Mouse (Mus musculus) hindbrain, postnatal 0 days (tissue): ENCODE measurements at regions not wholly inside any gene's neighbourhood (a gene's known extent, or its start where the extent isn't known, plus 50 kb on each side); places are given as distances from the start of the nearest gene placed in this dataset.

Experiments
- ATAC-seq: fragments of 200-750 bp; cut with Nextera tagmentation; 2 replicates; pipeline ENCODE4 v1.8.0; 2017; ENCODE audit warnings: mild to moderate bottlenecking, moderate TSS enrichment, moderate library complexity
- DNase-seq: peaks from one replicate; pipeline ENCODE4 v3.0.0-alpha.2; 2015; ENCODE audit warnings: low spot score
- H3K27ac ChIP-seq: fragments of 300-500 bp; sonication (generic); 2 replicates; pipeline ENCODE4 v1.5.1; 2014; ENCODE audit warnings: mild to moderate bottlenecking
- H3K27me3 ChIP-seq: fragments of 300-500 bp; sonication (generic); 2 replicates; pipeline ENCODE4 v1.6.1; 2014; ENCODE audit warnings: low read length, mixed read lengths; ENCODE audit not compliant: insufficient read depth
- H3K36me3 ChIP-seq: fragments of 300-500 bp; sonication (generic); 2 replicates; pipeline ENCODE4 v1.6.1; 2014; ENCODE audit warnings: low read length, mixed read lengths; ENCODE audit not compliant: insufficient read depth
- H3K4me1 ChIP-seq: fragments of 300-500 bp; sonication (generic); 2 replicates; pipeline ENCODE4 v1.6.1; 2014; ENCODE audit warnings: antibody characterized with exemption, low read length, mixed read lengths; ENCODE audit not compliant: insufficient read depth
- H3K4me2 ChIP-seq: fragments of 300-500 bp; sonication (generic); 2 replicates; pipeline ENCODE4 v1.6.1; 2014; ENCODE audit warnings: low read depth, mild to moderate bottlenecking, low read length, moderate library complexity, mixed read lengths
- H3K4me3 ChIP-seq: fragments of 300-500 bp; sonication (generic); 2 replicates; pipeline ENCODE4 v1.5.1; 2014; ENCODE audit warnings: low read length
- H3K9ac ChIP-seq: fragments of 300-500 bp; sonication (generic); replicated peaks from 2 replicates; pipeline ENCODE4 v1.6.1; 2014; ENCODE audit warnings: mild to moderate bottlenecking, low read length, moderate library complexity, mixed read lengths
- H3K9me3 ChIP-seq: fragments of 300-500 bp; sonication (generic); 2 replicates; pipeline ENCODE4 v1.6.1; 2016; ENCODE audit warnings: low read length, mixed read lengths
- CTCF ChIP-seq: IDR thresholded peaks from 2 replicates; pipeline ENCODE4 v1.5.1; 2016; ENCODE audit warnings: antibody characterized with exemption, control low read depth, low read depth
- WGBS: fragments of 180-500 bp; shearing (Covaris S2); extraction: QIAGEN DNeasy Blood & Tissue Kit; methylation state at CpG from one replicate; pipeline ENCODE4 v1.1.7; 2014; 5-methylcytosine and 5-hydroxymethylcytosine counted together

GRCm38 (mm10) chr13:71330321-71330720, 488.7 kb upstream of the Adamts16 start:
- no peak for DNase-seq
- Histone ChIP-seq H3K4me1 (no peaks in the 10 kb centered on the region), H3K9me3 (no peaks in the 10 kb centered on the region), H3K27ac (no peak overlapping the region), H3K4me3 (no peak overlapping the region), H3K9ac (no peak overlapping the region), H3K27me3 (no peaks in the 10 kb centered on the region), H3K36me3 (no peaks in the 10 kb centered on the region), H3K4me2 (no peak overlapping the region)
- WGBS, result 34% methylated on average over 6 of the region's 6 CpGs
- no peak for ATAC-seq
- TF ChIP-seq CTCF, result no peak

GRCm38 (mm10) chr13:71327802-71328753, 486.5 kb upstream of the Adamts16 start:
- no peak overlapping the region for H3K4me3 ChIP-seq
- no peaks in the 10 kb centered on the region for H3K36me3 ChIP-seq
- H3K27ac ChIP-seq, result no peak overlapping the region
- H3K9me3 ChIP-seq, result no peaks in the 10 kb centered on the region
- no peak overlapping the region for H3K4me2 ChIP-seq
- no peak for ATAC-seq
- H3K9ac ChIP-seq, result no peak overlapping the region
- no peak for DNase-seq
- no peaks in the 10 kb centered on the region for H3K27me3 ChIP-seq
- 77% methylated on average over 4 of the region's 4 CpGs for whole genome bisulfite sequencing
- TF ChIP-seq CTCF, result no peak
- H3K4me1 ChIP-seq, result no peaks in the 10 kb centered on the region

DNA sequence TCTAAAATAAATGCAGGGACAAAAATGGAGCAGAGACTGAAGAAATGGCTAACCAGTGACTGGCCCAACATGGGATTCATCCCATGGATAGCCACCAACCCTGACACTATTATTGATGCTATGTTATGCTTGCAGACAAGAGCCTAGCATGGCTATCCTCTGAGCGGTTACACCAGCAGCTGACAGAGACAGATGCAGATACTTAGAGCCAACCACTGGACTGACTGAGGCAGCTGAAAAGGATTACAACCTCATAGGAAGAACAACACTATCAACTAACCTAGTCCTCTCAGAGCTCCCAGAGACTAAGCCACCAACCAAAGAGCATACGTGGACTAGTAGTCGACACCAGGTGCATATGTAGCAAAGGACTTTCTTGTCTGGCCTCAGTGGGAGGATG, 478.9 kb upstream of the Adamts16 start:
- H3K9ac ChIP-seq, result no peak overlapping the region
- ATAC-seq (no peak), DNase-seq (no peak)
- WGBS, result 89% methylated on average over 3 of the region's 3 CpGs
- no peaks in the 10 kb centered on the region for H3K9me3 ChIP-seq
- H3K4me2 ChIP-seq, result no peak overlapping the region
- TF ChIP-seq CTCF, result no peak
- no peaks in the 10 kb centered on the region for H3K27me3 ChIP-seq
- H3K4me3 ChIP-seq, result no peak overlapping the region
- H3K27ac ChIP-seq, result no peak overlapping the region
- H3K4me1 ChIP-seq, result no peaks in the 10 kb centered on the region
- H3K36me3 ChIP-seq, result no peaks in the 10 kb centered on the region

DNA sequence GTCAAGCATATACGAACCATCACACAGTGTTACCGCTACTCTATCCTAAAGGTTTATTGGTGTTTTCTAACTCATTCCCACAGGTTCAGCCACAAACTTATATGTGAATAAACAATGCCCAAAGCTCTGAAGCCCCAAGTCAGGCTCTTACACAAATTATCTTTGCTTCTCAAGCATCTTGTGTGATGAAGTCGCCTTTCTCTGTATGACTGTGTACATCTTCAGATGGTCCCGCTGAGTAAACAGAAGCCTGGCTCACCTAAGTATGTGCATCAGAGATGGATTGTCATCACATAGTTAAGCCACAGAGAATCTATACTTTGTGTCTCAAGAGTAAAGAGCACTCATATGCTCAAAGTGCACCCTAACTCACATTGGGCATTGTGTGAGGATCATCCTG, 462.3 kb upstream of the Adamts16 start:
- WGBS, result 93% methylated on average over 4 of the region's 4 CpGs
- no peak overlapping the region for H3K27ac ChIP-seq
- H3K27me3 ChIP-seq, result no peaks in the 10 kb centered on the region

DNA sequence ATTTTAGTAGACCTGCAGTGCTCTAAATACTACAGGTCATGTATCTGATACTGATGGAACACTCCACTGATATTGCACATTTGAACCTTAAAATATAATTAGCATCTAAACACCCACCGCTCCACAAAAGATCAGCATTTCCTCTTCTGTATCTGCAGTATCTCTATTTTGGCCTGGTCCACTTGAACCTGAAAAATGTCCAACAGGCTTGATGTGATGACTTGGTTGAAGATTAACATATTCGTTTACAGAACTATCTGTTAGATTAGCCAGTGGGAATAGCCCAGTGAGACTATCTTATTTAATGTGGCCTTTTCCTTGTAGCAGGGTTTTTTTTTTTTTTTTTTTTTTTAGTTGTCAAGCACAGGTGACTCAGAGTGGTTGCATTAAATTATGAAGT, 434.4 kb upstream of the Adamts16 start:
- H3K9ac ChIP-seq, result no peak overlapping the region
- H3K27ac ChIP-seq, result no peak overlapping the region
- H3K4me2 ChIP-seq, result no peak overlapping the region
- no peaks in the 10 kb centered on the region for H3K4me1 ChIP-seq
- 91% methylated on average over 2 of the region's 2 CpGs for WGBS
- no peaks in the 10 kb centered on the region for H3K36me3 ChIP-seq
- no peak overlapping the region for H3K4me3 ChIP-seq
- no peaks in the 10 kb centered on the region for H3K27me3 ChIP-seq
- no peaks in the 10 kb centered on the region for H3K9me3 ChIP-seq
- DNase-seq, result no peak
- ATAC-seq, result no peak
- TF ChIP-seq CTCF, result no peak

More for the DNA sequence above, 462.3 kb upstream of the Adamts16 start:
- Histone ChIP-seq H3K9me3 (no peaks in the 10 kb centered on the region), H3K4me1 (no peaks in the 10 kb centered on the region), H3K4me3 (no peak overlapping the region), H3K36me3 (no peaks in the 10 kb centered on the region), H3K9ac (no peak overlapping the region), H3K4me2 (no peak overlapping the region)
- DNase-seq, result no peak
- TF ChIP-seq CTCF, result no peak
- ATAC-seq, result no peak

DNA sequence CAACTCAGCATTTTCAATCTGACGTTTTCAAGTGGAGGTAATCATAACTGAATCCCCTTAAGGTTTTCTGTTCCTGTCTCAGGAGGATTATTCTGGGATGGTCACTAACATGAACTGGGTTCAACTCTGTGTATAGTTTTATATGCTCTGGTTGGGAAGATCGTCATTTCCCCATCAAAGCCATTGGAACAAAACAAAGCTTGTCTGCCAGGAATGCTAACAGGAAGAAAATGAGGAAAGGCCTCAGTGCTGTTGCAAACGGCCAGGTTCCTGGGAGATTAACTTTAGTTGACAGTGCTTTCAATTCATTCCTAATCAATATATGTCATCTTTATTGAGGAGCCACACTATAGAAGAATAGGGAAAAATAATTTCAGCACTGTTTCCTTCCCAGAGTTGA, 432.5 kb upstream of the Adamts16 start:
- no peaks in the 10 kb centered on the region for H3K4me1 ChIP-seq
- no peak overlapping the region for H3K27ac ChIP-seq
- no peak overlapping the region for H3K9ac ChIP-seq
- H3K4me3 ChIP-seq, result no peak overlapping the region
- no peaks in the 10 kb centered on the region for H3K36me3 ChIP-seq
- no peaks in the 10 kb centered on the region for H3K27me3 ChIP-seq
- no peak for DNase-seq
- H3K4me2 ChIP-seq, result no peak overlapping the region
- no peak for TF ChIP-seq CTCF
- no peak for ATAC-seq
- WGBS, result 64% methylated on average over 3 of the region's 3 CpGs
- H3K9me3 ChIP-seq, result no peaks in the 10 kb centered on the region

DNA sequence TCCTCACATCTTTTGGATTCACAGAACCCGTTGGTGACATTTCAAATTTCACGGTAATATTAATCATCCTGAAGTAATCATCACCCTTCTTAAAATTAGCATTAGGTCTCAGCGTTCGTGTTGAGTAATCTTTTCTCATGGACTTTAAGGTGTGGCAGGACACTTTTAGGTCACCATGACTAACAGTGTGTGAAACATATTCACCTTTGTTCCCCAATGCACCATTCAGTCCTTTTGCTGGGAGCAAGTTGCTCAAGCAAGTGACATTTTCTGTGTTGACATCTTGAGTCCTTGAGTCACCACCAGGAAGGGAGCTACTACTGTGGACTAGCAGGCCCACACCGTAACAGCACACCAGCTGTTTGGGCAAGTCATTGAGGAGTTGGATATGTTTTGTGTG, 431.9 kb upstream of the Adamts16 start:
- WGBS, result 79% methylated on average over 5 of the region's 5 CpGs
- H3K4me1 ChIP-seq, result no peaks in the 10 kb centered on the region

More for the DNA sequence above, 431.9 kb upstream of the Adamts16 start:
- no peaks in the 10 kb centered on the region for H3K36me3 ChIP-seq
- no peaks in the 10 kb centered on the region for H3K27me3 ChIP-seq
- H3K27ac ChIP-seq, result no peak overlapping the region
- no peak overlapping the region for H3K4me2 ChIP-seq
- DNase-seq, result no peak
- no peak overlapping the region for H3K9ac ChIP-seq
- no peaks in the 10 kb centered on the region for H3K9me3 ChIP-seq
- TF ChIP-seq CTCF, result no peak
- ATAC-seq, result no peak
- H3K4me3 ChIP-seq, result no peak overlapping the region
